Mouse (Mus musculus) retina, postnatal 7 days (tissue): ENCODE results near the gene Scaf1.
"Not testable (repeated sequence)": the region's sequence is repeated elsewhere in the genome, so short reads cannot be mapped to it uniquely, and the experiment has no call there.

ENCODE experiments used
- DNase-seq: peaks from one replicate; pipeline ENCODE4 v3.0.0-alpha.2; 2012; ENCODE audit warnings: low read depth, low spot score

Gene Scaf1

DNA sequence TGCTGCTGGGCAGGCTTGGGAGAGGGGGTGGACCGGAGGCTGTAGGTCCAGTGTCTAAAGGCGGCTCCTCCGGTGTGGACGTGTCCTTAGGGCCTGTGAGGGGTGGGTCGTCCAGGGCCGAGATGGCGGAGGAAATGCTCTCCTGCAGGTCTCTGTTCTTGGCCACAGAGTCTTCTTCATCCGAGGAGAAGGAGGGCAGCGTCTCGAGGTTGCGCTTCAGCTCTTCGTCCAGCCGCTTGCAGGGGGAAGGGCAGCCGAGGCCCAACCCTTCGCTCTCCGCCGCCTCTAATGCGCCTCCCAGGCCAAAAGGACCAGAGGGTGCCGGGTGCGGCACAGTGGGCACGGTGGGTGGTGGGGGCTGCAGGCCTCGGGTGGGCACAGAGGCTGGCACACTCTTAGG is 29.6 kb upstream of the Scaf1 start:
- DNase-seq, result no peak

DNA sequence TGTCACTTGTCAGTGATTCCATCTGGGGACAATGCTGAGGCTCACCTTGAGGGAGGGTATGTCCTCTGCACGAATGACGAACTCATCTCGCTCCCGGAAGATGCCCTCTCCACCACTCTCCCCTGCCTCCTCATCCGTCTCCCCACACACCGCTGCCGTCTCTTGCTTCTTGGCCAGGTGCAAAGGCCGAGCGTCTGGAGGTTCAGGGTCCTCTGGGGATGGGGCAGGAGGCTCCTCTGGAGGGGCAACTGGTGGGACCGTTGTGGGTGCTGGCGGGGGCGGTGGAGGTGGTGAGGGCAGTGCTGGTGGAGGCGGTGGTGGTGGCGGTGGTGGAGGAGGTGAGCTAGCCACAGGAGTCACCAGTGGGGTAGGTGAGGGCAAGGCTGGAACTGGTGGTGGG is 27.1 kb upstream of the Scaf1 start:
- no peak for DNase-seq

DNA sequence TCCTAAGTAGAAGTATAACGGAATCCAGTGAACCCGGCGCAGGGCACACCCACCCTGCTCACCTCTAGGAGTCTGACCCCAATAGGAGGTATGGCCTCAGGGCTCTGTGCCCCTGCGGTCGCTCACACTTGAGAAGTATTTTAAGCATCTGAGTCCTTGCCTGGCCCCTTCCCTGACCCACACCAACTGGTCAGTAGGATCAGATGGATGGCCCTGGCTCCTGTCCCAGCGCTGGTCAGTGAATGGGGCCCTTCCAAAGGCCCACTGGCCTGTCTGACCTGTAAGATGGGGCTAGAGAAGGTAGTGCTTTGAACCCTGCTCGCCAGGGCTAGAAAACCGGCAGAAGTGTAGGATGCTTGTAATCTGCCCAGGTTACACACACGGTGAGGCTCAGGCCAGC is 24.7 kb upstream of the Scaf1 start:
- DNase-seq, result no peak

DNA sequence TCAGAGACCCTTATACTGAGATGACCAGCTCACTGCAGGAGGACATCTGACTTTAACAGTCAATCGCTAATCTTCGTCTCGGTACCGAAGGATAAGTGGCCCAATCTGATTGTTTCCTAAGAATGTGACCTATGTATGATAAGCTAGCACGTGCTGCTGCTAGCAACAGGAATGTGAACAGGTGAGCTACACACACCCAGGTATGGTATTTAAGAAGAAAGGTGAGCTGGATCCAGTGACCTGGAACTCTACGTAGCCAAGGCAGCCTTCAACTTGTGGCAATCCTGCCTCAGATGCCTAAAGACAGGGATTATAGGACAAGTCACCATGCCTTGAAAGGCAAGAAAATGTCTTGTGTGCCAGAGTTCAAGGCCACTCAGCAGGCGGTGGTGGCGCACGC is 22.2 kb upstream of the Scaf1 start:
- no peak for DNase-seq

DNA sequence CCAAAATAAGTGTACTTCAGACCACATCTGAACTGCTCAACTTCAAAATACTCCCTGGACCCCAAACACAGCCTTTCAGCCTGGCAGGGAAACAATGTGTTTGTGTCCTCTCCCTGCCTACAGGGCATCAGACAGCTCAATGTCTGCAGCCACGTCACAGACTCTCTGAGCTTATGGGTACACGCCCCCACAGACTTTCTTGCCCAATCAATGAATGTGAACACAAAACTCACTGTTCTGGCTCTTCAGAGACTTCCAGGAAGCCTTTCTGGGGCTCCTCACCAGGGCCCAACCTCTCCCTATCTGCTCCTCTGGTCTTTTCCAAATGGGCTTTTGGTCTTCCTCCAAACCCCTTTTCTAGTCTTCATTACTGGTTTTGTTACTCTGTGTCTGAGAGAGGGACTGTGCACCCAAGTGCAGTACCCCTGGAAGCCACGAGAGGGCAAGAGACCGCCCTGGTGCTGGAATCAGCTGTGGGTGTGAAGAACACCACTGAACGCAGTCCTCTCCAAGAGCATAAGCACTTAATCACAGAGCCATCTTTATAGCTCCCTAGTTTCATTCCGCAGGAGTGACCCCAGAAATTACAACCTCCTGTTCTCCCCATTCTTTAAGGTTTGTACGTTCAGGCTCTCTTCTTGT is 21.7 kb upstream of the Scaf1 start:
- no peak for DNase-seq

DNA sequence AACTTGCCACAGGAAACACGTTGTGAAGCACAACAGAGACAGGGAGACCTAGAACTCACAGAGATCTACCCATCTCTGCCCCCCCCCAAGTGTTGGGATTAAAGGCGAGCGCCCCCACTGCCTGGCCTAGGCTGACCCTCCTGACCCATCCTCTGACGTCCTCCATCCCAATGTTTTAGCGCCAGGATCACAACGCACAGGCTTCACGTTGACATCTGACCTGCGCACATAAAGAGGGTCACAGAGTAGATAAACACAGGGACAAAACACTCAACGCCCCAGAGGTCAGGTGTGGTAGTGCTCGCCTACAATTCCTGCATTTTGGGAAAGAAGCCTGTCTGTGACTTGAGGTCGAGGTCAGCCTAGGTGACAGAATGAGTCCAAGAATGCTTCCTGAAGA is 20.5 kb upstream of the Scaf1 start:
- no peak for DNase-seq

DNA sequence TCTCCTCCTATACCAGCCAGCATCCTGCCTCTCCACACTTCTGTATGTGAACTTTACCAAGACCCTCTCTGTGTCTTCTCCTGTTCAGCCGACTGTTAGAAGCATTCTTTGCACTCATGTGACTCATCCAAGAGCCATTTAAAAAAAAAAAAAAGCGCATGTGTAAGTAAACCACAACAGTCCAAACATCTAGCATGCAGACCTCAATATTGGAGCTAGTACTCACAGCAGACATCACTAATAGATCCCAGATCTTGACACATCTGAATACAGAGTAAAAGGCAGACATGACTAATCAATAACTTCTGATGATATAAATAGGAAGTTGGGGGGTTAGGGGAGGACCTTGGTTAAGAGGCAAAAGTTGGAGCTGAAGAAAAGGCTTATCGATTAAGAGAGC is 19.5 kb upstream of the Scaf1 start:
- no peak for DNase-seq

DNA sequence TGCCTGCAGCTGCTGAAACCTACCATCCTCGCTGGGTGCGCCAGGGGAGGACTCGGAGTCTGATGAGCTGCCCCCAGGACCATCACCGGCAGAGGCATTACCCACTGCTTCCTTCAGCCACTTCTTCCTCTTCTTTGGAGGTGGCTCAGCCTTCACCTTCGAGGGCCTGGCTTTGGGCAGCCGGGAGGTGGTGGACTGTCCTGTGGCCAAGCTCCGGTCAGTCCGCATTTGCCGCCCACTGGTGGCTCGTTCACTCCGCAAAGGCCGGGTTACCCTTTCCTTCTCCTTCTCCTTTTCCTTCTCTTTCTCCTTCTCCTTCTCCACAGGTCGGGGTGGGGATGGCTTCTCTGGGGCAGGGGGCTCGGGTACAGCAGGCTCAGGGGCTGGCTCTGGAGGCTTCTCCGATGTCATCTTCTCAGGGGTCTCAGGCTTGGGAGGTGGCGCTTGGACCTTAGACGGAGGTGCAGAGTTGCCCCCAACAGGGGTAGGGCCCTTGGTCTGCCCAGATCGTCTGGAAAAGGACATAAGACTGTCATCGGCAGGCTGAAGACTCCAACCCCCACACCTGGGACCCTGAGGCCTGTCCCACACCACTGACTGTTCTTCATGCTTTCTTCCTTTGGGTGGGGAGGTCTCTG is 17.7 kb upstream of the Scaf1 start:
- no peak for DNase-seq

DNA sequence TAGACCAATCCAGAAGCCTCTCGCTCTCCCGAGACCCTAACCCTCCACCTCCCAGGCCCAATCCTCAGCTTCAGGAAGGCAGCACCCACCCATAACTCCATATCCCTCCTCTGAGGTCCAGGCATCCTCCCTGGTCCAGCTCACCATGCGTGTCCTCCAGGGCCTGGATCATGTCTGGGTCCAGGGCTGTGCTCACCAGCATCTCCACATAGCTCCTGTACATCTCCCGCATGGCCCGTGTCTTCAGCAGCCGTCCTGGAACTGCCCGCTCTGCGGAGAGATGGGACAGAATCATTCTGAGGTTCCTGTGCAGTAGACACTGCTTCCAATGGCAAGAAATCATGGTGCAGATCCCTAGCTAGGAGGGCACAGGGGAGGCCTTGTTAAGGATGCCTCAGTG is 14.7 kb upstream of the Scaf1 start:
- DNase-seq, result no peak

DNA sequence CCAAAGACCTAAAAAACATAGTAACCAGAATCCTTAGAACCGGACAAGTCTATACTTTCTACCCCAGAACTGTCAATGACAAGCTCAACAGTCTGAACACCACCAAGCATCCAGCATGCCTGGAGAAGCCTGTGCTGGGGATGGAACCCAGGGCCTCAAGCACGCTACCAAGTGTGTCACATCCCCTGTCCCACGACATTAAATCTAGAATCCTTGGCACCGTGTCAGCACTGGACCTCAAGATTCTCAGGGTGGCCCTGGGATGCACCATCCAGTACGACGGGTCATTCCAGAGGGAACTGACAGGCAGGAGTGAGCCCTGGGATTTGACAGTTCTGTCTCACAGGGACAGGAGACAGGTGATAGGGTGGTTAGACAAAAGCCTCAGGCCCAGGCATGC is 13.8 kb upstream of the Scaf1 start:
- no peak for DNase-seq

DNA sequence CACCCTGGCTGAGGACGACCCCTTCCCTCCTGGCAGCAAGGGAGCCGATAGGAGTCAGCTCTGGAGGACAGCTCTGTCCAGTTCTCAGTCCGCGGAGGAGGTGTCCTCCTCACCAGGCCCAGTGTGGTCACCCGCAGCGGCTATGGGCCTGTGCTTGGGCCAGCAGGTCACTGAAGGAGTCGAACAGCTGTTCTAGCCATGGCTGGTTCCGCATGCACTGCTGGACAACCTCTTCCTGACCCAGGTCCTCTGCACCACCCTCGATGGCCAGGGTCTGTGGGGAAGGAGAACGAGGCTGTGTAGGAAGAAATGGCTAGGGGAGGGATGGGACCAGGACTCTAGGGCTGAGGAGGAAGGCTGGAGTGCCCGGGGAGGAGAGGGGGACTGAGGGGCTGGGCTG is 12.2 kb upstream of the Scaf1 start:
- DNase-seq, result no peak

DNA sequence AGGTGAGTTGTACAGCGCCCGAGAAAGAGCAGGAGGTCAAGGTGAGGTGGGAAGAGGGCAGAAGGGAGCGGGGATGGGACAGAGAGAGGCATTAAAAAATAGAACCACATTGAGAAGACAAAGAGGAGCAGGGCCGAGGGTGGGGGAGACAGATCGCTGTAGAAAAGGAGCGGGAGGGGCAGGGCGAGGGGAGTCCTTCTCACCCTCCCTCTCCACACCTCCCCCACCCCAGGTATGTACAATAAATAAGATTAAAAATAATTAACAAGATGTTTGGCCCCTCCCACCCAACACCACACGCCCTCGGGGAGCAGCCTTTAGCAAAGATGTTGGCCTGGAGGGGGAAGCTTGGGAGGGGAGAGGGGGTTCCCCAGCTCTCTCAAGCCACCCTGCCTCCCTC is 11.6 kb upstream of the Scaf1 start:
- DNase-seq, result no peak

DNA sequence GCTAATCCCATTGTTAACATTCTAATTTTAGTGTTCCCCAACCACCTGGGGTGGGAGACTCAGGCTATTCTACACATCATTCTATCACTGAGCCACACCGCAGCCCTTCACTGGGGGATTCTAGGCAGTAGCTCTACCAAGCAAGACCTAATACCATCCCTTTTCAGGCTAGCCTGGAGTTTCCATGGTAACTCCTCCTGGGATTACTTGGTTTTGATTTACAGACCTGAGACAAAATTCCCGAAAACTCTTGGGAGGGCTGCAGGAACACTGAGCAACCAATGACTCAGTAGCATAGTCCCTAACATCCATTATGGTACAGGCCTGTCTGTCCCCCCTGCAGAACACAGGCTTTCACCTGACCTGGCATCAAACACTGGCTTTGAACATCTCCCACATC is 10.1 kb upstream of the Scaf1 start:
- DNase-seq, result no peak

DNA sequence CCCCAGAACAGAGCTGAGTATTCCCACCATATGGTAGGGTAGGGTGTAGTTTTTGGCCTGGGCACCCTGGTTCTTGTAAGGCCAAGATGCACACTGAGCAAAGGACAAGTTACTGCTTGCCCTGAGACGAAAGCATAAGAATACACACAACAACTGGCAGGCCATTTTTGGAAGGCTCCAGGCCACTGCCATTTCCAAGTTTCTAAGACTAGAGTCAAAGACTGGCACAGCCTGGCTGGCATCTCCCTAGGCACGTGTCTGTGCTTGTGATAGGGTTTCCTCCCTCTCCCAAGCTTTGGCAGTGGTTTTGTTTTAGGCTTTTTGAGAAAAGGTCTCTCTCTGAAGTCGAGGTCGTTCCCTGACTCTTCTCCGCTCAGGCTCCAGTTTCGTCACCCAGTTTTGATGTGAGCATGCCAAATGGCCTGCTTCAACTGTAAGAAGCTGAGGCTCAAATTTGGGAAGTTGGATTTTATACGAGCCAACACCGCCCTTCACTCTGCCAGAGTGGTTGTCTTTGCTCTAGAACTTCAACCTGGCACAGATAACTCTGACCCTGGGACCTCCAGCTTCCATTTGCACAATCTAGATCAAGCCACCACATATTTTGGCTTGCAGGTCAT is 9.5 kb upstream of the Scaf1 start:
- no peak for DNase-seq

DNA sequence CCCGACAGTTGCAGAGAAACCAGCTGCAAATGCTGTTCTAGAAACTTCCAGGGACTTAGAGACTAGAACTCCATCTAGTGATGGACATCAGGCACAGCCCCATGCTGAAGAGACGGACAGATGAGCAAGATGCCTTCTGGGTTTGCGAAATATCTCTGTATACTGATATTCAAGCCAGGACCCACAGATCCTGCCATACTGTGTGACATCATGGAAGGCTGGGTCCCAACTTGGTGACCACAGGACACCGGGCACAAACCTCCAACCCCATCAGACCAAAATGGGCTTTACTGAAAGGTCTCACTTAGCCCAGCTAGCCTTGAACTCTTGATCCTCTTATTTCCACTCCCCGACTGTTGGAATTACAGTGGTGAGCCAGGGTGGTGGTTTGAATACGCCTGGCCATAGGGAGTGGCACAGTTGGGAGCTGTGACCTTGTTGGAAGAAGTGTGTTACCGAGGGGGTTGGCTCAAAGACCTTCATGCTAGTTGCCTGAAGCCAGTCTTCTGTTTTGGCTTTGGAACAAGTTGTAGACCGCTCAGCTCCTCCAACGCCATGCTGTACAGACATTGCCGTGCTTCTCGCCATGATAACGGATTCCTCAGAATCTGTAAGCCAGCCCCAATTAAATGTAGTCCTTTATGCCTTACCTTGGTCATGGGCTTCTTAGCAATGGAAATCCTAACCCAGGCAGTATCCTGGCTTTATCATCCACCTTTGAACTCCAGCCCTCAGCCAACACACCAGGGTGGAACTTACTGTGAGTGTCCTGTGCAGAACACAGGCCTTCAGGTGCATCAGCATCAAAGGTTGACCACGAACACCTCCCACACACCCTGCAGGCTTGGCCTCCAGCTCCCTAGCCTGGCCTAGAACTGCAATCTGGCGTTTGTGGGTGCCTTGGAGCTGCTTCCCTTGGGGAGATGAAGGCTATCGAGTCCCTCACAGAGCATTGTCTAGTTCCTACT is 8.4 kb upstream of the Scaf1 start:
- no peak for DNase-seq

DNA sequence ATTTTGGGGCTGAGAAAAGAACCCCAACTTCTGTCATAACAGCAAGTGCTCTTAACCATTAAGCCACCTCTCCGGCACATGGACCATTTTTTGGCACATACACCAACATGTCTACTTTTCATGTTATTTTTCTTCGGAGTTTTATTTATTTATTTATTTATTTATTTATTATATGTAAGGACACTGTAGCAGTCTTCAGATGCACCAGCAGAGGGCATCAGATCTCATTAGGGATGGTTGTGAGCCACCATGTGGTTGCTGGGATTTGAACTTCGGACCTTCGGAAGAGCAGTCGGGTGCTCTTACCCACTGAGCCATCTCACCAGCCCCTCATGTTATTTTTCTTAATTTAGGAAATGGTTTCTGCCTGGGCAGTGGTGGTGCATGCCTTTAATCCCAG is 7.5 kb upstream of the Scaf1 start:
- not testable (repeated sequence) for DNase-seq

DNA sequence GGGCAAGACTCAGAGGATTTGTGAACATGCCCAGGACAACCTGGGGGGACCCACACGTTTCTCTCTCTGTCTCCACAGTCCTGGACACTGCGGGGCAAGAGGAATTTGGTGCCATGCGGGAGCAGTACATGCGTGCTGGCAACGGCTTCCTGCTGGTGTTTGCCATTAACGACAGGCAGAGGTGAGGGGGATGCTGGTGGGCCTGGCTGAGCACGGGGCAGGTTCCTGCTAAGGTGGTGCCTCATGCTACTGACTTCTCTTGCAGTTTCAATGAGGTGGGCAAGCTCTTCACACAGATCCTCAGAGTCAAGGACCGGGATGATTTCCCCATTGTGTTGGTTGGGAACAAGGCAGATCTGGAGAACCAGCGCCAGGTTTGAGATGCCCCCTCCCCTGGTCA is 4.1 kb upstream of the Scaf1 start:
- no peak for DNase-seq

DNA sequence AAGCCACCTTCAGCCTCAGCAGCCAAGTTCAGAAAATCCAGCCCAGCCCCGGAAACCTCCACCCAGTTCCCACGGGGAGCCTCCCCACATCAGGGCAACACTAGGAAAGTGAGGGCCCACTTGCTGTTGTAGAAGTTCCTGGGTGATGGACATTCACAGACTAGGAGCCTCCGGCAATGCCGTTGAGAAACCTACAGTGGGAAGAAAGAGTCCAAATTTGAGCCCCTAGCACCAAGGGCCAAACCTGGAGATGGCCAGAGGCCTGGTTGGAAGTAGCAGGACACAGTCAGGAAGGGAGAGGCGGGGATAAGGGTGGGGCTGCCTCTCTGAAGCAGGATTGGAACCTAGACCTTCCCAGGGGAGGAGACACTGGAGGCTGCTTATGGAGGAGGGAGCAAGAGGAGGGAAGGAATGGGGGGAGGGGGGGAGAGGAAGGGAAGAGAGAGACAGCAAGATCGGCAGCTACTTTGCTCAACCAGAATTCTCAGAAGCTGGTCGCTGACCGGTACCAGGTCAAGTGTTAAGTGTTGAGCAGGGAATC is 2.9 kb upstream of the Scaf1 start:
- DNase-seq, result no peak

DNA sequence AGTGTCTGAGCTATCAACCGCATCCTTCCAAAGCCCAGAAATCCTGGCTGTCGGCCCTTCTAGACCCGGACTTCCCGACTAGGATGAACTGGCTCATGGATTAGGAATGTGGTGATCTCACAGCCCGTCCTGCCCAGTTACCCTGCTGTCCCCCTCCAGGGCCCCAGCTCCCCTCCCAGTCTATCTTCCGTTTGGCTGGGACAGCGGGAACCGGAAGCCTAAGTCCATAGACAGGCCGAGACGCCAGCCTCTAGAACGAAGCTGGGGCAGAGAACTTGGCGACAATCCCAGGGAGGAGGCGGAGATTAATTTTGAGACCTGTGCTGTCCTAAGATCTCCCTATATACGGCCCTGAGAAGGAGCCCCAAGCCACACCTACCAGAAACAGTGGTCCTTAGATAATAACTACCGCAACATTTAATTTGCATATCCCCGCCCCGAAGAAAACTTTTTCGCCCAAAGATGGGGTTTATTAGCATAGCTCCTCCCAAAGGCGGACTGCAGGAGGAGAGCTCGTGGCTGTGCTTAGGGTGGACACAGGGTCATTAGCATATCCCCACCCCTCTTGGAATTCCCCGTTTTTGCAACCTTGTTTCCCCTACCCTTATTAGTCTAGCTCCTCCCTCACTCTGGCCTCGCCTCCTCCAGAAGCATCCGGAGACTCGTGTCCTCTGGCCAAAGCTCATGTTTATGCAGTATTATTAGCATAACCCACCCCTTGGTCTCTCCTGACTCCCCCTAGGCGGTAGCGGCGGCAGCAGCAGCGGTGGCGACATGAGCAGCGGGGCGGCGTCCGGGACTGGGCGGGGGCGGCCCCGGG is 1.3 kb upstream of the Scaf1 start, which contains the start of gene Rras:
Rras (plus strand) TSS at position 720 of the 820 bp plus-strand sequence.
- DNase-seq, result peak; percentile 46

DNA sequence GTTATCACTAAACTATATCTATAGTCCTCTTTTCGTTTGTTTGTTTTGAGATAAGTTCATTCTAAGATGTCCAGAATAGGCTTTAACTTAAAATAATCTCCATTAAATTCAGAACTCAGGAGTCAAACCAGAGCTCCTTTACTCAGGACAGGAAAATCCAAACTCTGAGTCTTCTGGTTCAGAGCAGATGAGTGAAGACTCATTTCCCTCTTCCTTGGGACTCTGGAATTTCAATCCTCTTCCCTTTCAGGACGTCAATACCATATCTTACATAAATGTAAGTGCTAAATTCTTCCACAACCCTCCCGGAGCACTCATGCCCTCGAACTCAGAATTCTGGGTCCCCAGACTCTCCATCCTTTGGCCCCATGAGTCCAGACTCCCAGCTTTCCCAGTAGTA is 598 bp upstream of the Scaf1 start:
- DNase-seq, result no peak

DNA sequence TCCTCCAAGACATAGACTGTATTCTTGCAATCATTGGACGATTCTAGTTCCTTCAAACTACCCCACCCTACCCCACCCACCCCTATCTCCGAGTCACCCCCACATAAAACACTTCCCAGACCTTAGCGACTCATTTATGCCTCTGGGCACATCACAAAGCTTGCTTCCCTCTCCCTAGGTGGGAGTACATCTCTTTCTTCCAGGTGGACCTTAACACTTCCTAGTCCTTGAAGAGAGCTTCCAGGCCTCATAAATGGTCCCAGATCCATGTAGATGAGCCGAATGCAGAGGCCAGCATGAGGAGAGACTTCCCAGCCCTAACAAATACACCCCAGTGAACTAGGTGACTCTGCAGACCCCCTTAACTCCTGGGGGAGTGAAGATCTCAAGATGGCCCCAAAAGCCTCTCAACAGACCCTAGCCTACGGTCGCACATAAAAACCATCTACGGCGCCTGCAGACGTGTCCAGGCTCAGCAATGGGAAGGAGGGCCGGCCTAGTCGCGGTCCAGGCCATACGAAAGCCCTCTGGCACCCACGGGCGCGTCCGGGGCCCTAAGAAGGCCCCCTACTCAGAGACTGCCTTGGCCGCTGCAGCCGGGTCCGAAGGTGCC is 713 bp downstream of the Scaf1 start:
- no peak for DNase-seq
